Mouse (Mus musculus) lung, embryonic 16.5 days (tissue): Measurements from ENCODE around the gene Nsl1. TPM values are rescaled to one million over a fixed set of nuclear protein-coding genes. Genes with fewer than 3 reads are reported as not detected.

Experiments used
- ATAC-seq: fragments of 200-750 bp; cut with Nextera tagmentation; 2 replicates; pipeline ENCODE4 v1.8.0; 2017; ENCODE audit warnings: low read depth, mild to moderate bottlenecking, moderate library complexity
- H3K27ac ChIP-seq: fragments of 300-500 bp; sonication (generic); 2 replicates; pipeline ENCODE4 v1.5.1; 2014; ENCODE audit warnings: mild to moderate bottlenecking, control low read depth, low read length
- H3K27me3 ChIP-seq: fragments of 300-500 bp; sonication (generic); 2 replicates; pipeline ENCODE4 v1.6.1; 2014; ENCODE audit warnings: low read depth, low read length, mixed read lengths; ENCODE audit not compliant: control insufficient read depth, insufficient read depth
- H3K36me3 ChIP-seq: fragments of 300-500 bp; sonication (generic); 2 replicates; pipeline ENCODE4 v1.6.1; 2014; ENCODE audit warnings: low read length; ENCODE audit not compliant: control insufficient read depth, insufficient read depth
- H3K4me1 ChIP-seq: fragments of 300-500 bp; sonication (generic); replicated peaks from 2 replicates; pipeline ENCODE4 v1.6.1; 2014; ENCODE audit warnings: low read length, mixed read lengths; ENCODE audit not compliant: control insufficient read depth, insufficient read depth
- H3K4me2 ChIP-seq: fragments of 300-500 bp; sonication (generic); 2 replicates; pipeline ENCODE4 v1.6.1; 2014; ENCODE audit warnings: low read depth, low read length, control low read depth
- H3K4me3 ChIP-seq: fragments of 300-500 bp; sonication (generic); 2 replicates; pipeline ENCODE4 v1.5.1; 2014; ENCODE audit warnings: mild to moderate bottlenecking, low read length, control low read depth
- H3K9ac ChIP-seq: fragments of 300-500 bp; sonication (generic); 2 replicates; pipeline ENCODE4 v1.6.1; 2014; ENCODE audit warnings: low read length, control low read depth
- H3K9me3 ChIP-seq: fragments of 300-500 bp; sonication (generic); 2 replicates; pipeline ENCODE4 v1.6.1; 2016; ENCODE audit warnings: low read length; ENCODE audit not compliant: control insufficient read depth
- WGBS: fragments of 180-500 bp; shearing (Covaris S2); extraction: QIAGEN DNeasy Blood & Tissue Kit; methylation state at CpG from one replicate; pipeline ENCODE4 v1.1.7; 2014; 5-methylcytosine and 5-hydroxymethylcytosine counted together
- polyA plus RNA-seq: library from polyadenylated mRNA; unstranded; fragments of >200 nt; fragmentation: Nextera tagmentation; extraction: Ambion mirVana; gene quantifications from 2 replicates; pipeline ENCODE4 v1.2.1, GENCODE M21; 2015

The Nsl1 gene
- polyA plus RNA-seq, 1 experiment from 2014 or later, result 23.9 TPM

- Histone ChIP-seq H3K36me3 (peaks cover 22% of the 10 kb centered on the region), H3K4me1 (peaks cover 13% of the 10 kb centered on the region), H3K27ac (no peak overlapping the region), H3K4me2 (no peak overlapping the region), H3K27me3 (no peaks in the 10 kb centered on the region; the same call in 1 of the 2 replicates), H3K9me3 (no peaks in the 10 kb centered on the region), H3K9ac (no peak overlapping the region), H3K4me3 (no peak overlapping the region)
- no peak for ATAC-seq
- whole genome bisulfite sequencing, result 78% methylated on average over 4 of the region's 4 CpGs
These were observed 2.4 kb downstream of the Nsl1 start for GRCm38 (mm10) chr1:191065188-191065587.

DNA sequence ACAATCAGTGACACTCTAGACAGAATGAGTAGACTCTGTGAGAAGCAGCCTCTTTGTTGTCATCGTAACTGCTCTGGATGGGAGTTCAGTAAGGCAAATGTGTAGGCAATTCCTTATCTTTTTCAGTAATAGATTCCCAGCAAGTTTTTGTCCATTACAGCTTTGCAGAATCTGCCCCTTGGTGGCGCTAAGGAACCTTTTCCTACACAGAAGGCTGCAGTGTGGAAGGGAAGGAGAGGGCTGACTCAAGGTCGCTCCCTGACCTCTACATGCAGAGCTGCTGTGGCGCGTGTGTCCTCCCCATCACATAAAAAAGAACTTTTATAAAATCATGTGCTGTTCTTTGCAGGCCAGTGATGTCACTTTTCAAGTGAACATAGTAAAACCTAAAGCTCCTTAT, 5.6 kb downstream of the Nsl1 start:
- WGBS, result 70% methylated on average over 5 of the region's 5 CpGs
- Histone ChIP-seq H3K9ac (no peak overlapping the region), H3K36me3 (peaks cover 45% of the 10 kb centered on the region), H3K27me3 (no peaks in the 10 kb centered on the region), H3K4me1 (peaks cover 7% of the 10 kb centered on the region), H3K27ac (no peak overlapping the region), H3K4me2 (no peak overlapping the region), H3K4me3 (no peak overlapping the region), H3K9me3 (no peaks in the 10 kb centered on the region)
- ATAC-seq, result no peak

DNA sequence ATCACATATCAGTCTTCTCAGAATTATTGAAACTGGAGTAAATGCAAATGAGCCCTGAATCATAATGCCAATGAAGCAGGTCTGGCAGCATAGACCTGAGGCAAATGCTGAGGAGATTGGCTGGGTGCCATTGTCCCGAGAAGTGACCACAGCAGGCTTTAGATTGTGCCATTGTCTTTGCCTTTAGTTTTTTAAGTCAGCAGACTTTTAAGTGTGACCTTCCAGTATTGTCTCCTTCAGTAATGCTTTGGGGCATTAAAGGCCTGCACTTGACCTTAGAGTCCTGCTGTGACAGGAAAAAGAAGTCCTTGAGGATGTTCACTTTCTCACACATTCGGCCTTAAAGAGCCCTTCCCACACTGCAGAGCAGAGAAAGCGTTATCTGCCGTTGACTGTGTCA, 7.4 kb downstream of the Nsl1 start:
- Histone ChIP-seq H3K36me3 (peaks cover 45% of the 10 kb centered on the region), H3K9me3 (no peaks in the 10 kb centered on the region), H3K9ac (no peak overlapping the region), H3K27ac (no peak overlapping the region), H3K4me3 (no peak overlapping the region), H3K4me2 (no peak overlapping the region), H3K4me1 (no peaks in the 10 kb centered on the region), H3K27me3 (no peaks in the 10 kb centered on the region)
- no peak for ATAC-seq
- WGBS, result 85% methylated on average over 4 of the region's 4 CpGs

GRCm38 (mm10) chr1:191071613-191072012, 8.8 kb downstream of the Nsl1 start:
- WGBS, result 81% methylated on average over 6 of the region's 6 CpGs

DNA sequence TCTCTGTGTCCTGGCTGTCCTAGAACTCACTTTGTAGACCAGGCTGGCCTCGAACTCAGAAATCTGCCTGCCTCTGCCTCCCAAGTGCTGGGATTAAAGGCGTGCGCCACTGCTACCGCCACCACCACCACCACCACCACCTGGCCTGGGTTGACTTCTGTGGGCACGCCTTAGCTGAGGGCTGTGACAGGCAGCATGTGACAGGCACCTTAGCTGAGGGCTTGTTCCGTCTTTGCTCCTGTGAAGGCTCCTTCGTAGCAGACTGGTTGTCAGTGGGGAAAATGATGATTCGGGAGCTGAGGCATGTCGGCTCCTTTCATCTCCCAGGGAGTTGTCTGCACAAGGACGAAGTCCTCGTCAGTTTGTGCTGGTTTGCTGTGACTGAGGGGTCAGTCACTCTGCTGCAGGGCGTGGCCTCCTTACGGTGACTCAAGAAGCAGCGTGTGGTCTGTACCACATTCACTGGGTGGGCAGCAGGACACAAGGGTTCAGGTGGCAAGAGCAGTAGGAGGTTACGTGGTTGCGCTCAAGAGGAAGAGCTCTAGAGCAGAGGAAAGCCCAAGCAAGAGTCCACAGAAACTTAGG, 9.6 kb downstream of the Nsl1 start:
- H3K4me1 ChIP-seq, result no peaks in the 10 kb centered on the region
- H3K4me3 ChIP-seq, result no peak overlapping the region
- H3K4me2 ChIP-seq, result no peak overlapping the region
- no peak overlapping the region for H3K9ac ChIP-seq
- no peaks in the 10 kb centered on the region for H3K9me3 ChIP-seq
- peak; percentile 15; the same call in 1 of the 2 replicates for ATAC-seq
- peak overlapping the region; percentile 38; the same call in 1 of the 2 replicates for H3K27ac ChIP-seq
- peaks cover 43% of the 10 kb centered on the region for H3K36me3 ChIP-seq
- WGBS, result 88% methylated on average over 16 of the region's 16 CpGs
- no peaks in the 10 kb centered on the region for H3K27me3 ChIP-seq

More at GRCm38 (mm10) chr1:191071613-191072012, 8.8 kb downstream of the Nsl1 start:
- Histone ChIP-seq H3K27ac (no peak overlapping the region), H3K27me3 (no peaks in the 10 kb centered on the region), H3K4me3 (no peak overlapping the region), H3K9me3 (no peaks in the 10 kb centered on the region), H3K4me2 (no peak overlapping the region), H3K4me1 (no peaks in the 10 kb centered on the region), H3K36me3 (peaks cover 40% of the 10 kb centered on the region), H3K9ac (no peak overlapping the region)
- no peak for ATAC-seq

DNA sequence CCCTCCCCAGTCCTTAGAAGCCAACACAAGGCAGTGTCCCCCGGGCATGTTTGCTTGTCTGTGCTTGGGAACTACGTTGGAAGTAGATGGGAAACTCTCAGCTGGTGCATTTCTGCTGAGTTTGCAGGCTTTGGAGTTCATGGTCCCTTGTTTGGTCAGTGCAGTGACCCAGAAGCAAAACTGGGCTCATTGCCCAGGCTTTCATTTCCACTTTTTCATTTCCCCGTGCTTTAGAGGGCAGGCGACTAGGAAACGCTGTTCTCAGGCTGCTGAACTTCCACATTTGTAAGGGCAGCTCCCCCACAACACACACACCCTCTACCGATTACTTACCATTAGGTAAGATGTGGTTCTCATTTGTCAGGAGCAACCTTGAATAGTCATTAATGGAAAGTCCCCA, 10.2 kb downstream of the Nsl1 start:
- H3K4me2 ChIP-seq, result no peak overlapping the region
- peak; percentile 49; the same call in 1 of the 2 replicates for ATAC-seq
- no peak overlapping the region for H3K9ac ChIP-seq
- no peaks in the 10 kb centered on the region for H3K4me1 ChIP-seq
- peak overlapping the region; percentile 38; the same call in 1 of the 2 replicates for H3K27ac ChIP-seq
- peaks cover 45% of the 10 kb centered on the region for H3K36me3 ChIP-seq
- H3K9me3 ChIP-seq, result no peaks in the 10 kb centered on the region
- H3K27me3 ChIP-seq, result no peaks in the 10 kb centered on the region
- 47% methylated on average over 6 of the region's 6 CpGs for WGBS
- no peak overlapping the region for H3K4me3 ChIP-seq

GRCm38 (mm10) chr1:191073486-191073885, 10.7 kb downstream of the Nsl1 start:
- Histone ChIP-seq H3K27ac (no peak overlapping the region), H3K4me3 (no peak overlapping the region), H3K9ac (no peak overlapping the region), H3K9me3 (no peaks in the 10 kb centered on the region), H3K27me3 (no peaks in the 10 kb centered on the region), H3K4me2 (no peak overlapping the region), H3K4me1 (no peaks in the 10 kb centered on the region), H3K36me3 (peaks cover 46% of the 10 kb centered on the region)
- WGBS, result 72% methylated on average over 4 of the region's 4 CpGs
- no peak for ATAC-seq

DNA sequence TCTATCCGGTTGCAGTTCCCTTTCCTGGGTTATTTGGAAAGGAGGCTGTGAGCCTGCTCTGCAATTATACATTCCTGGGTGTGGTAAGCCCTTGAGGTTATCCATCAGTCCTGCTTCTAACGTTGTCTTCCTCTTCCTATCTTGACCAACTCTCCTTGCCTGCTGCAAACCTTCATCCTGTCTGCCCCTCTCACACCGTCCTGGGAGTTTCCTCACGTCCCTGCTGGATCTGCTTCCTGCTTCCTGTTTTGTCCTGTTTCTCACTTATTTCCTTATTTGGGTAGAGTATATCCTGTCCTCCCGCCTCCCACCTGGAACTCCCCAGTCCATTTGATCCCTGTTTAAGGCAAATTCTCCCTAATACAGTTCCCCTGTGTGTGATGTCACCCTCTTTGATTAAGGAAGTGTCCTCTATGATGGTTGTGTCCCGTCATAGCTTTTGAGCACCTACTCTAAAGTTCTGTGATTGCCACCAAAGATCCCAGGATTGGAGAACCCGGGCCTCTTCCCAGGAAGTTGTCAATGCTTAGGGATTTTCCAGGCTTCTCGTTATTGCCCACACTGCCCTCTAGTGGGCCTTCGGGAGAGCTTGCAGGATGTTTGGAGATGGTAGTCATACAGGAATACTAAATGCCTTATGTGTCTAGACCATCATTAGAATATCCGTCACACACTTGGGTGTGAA, 12.5 kb downstream of the Nsl1 start:
- Histone ChIP-seq H3K4me3 (no peak overlapping the region), H3K9ac (no peak overlapping the region), H3K27me3 (no peaks in the 10 kb centered on the region), H3K4me2 (no peak overlapping the region), H3K4me1 (no peaks in the 10 kb centered on the region), H3K27ac (no peak overlapping the region), H3K9me3 (no peaks in the 10 kb centered on the region), H3K36me3 (peaks cover 39% of the 10 kb centered on the region)
- ATAC-seq, result peak; percentile 47; the same call in 1 of the 2 replicates
- WGBS, result 44% methylated on average over 10 of the region's 10 CpGs

DNA sequence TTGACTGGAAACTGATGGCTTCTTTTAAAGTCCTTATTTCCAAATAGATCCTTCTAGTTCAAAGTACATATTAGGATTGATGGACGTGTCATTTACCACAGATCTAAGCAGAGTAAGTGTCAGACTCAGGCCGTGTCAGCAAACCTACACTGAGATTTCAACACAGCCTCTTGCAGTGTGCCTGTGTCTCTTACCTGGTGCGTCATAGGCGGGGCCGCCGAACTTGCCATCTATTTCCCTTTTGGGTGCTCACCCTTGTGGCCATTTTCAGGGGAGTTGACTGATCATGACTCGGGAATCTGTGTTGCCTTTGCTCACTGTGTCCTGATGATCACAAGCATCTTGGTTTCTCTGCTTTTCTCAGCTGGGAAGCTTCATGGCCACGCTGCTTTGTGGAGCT, 20.4 kb downstream of the Nsl1 start:
- Histone ChIP-seq H3K4me3 (no peak overlapping the region), H3K27me3 (no peaks in the 10 kb centered on the region), H3K4me1 (no peaks in the 10 kb centered on the region), H3K27ac (no peak overlapping the region), H3K36me3 (peaks cover 20% of the 10 kb centered on the region; the same call in 1 of the 2 replicates), H3K4me2 (no peak overlapping the region), H3K9me3 (no peaks in the 10 kb centered on the region), H3K9ac (no peak overlapping the region)
- WGBS, result 73% methylated on average over 8 of the region's 8 CpGs
- ATAC-seq, result no peak
